Comparison of ENCODE assay signal across 27 mouse cellular contexts in genomic region chr2:26993936-26994335, GRCm38 (mm10). TPM values are rescaled to one million over a fixed set of nuclear protein-coding genes. Genes with fewer than 3 reads are reported as not detected.
DNase-seq lines count a peak whose midpoint lies in the region; ATAC-seq and TF ChIP-seq lines count a peak whose summit lies in the region.
"Had no signal": no experiment of that assay in that cellular context is flagged by ENCODE, and none has a peak within 500 bp of the region (broad histone marks: within the 10 kb centered on the region; RNA-seq: fewer than 3 reads in every experiment).

No protein-coding gene starts in this region.

- 78% methylated on average over 3 of the region's 3 CpGs for WGBS in kidney, embryonic 14.5 days
- 79% methylated on average over 3 of the region's 3 CpGs for WGBS in hindbrain, embryonic 16.5 days

- no peaks in the 10 kb centered on the region for H3K27me3 ChIP-seq in MEL (ENCODE audit: control insufficient read depth in 1 of 2, insufficient read depth in 2 of 2, low read length in 2 of 2)
- no peaks in the 10 kb centered on the region for H3K27me3 ChIP-seq in kidney, embryonic 14.5 days (ENCODE audit: control insufficient read depth, insufficient read depth, low read length)
- H3K27me3 ChIP-seq in hindbrain, embryonic 16.5 days (replicated peaks; ENCODE audit: control insufficient read depth, insufficient read depth, low read length) = no peaks in the 10 kb centered on the region
- H3K27me3 ChIP-seq: embryonic facial prominence, embryonic 13.5 days; embryonic facial prominence, embryonic 15.5 days; forebrain, embryonic 12.5 days had no signal

- TF ChIP-seq EP300 in MEL (IDR thresholded peaks at IDR 0.05; ENCODE audit: low read depth in 1 of 2, low read length in 2 of 2) = peak; percentile 52 to 59; a peak in 3 of 4 replicates

- DNase-seq in 416B (ENCODE audit: low read depth) (peak; percentile 7), MEL (ENCODE audit: low read depth, low spot score) (peak; percentile 27)
- DNase-seq: adrenal gland, adult 2 months; adrenal gland, postnatal 10 days; adrenal gland, postnatal 25 days; B cell, adult 2 months; cerebellum, adult 11 months; cerebellum, adult 18-20 months; cerebellum, adult 8-10 months; cerebellum, adult 9-11 months; cerebellum, postnatal 14 days; cerebellum, postnatal 36 days; embryo, embryonic 11 days had no signal

- H3K4me3 ChIP-seq in MEL (ENCODE audit: control insufficient read depth in 1 of 2, insufficient read depth in 1 of 2, low read depth in 2 of 2, low read length in 2 of 2) = no peak overlapping the region
- H3K4me3 ChIP-seq in kidney, embryonic 14.5 days (ENCODE audit: low read length) = no peak overlapping the region
- no peak overlapping the region for H3K4me3 ChIP-seq in hindbrain, embryonic 16.5 days (ENCODE audit: low read length)
- H3K4me3 ChIP-seq: embryonic facial prominence, embryonic 13.5 days; embryonic facial prominence, embryonic 15.5 days; erythroblast, embryonic 14.5 days; forebrain, embryonic 10.5 days; forebrain, embryonic 12.5 days had no signal

- no peak for TF ChIP-seq CTCF in MEL (IDR thresholded peaks at IDR 0.05 in 2 of 3, conservative IDR thresholded peaks at IDR 0.05 in 1 of 3; ENCODE audit: control insufficient read depth in 1 of 3, insufficient read depth in 1 of 3, low read depth in 2 of 3, low read length in 3 of 3, poor library complexity in 1 of 3, severe bottlenecking in 1 of 3)

- H3K4me1 ChIP-seq in MEL (ENCODE audit: control insufficient read depth in 1 of 2, insufficient read depth in 2 of 2, low read length in 2 of 2) = peaks cover 0 to 5% of the 10 kb centered on the region in 2 experiments; a peak in 2 of 4 replicates
- no peaks in the 10 kb centered on the region for H3K4me1 ChIP-seq in kidney, embryonic 14.5 days (ENCODE audit: control insufficient read depth, insufficient read depth, low read length)
- H3K4me1 ChIP-seq in hindbrain, embryonic 16.5 days (ENCODE audit: control insufficient read depth, insufficient read depth, low read depth, low read length) = no peaks in the 10 kb centered on the region
- H3K4me1 ChIP-seq: embryonic facial prominence, embryonic 13.5 days; embryonic facial prominence, embryonic 15.5 days; forebrain, embryonic 10.5 days; forebrain, embryonic 12.5 days had no signal

- no peak for TF ChIP-seq RAD21 in MEL (IDR thresholded peaks at IDR 0.05; ENCODE audit: low read depth, low read length)

- H3K9me3 ChIP-seq in MEL (replicated peaks; ENCODE audit: insufficient read depth, low read length) = no peaks in the 10 kb centered on the region
- H3K9me3 ChIP-seq in kidney, embryonic 14.5 days (ENCODE audit: control insufficient read depth, low read length) = no peaks in the 10 kb centered on the region
- no peaks in the 10 kb centered on the region for H3K9me3 ChIP-seq in hindbrain, embryonic 16.5 days (ENCODE audit: control insufficient read depth, low read length)
- H3K9me3 ChIP-seq: embryonic facial prominence, embryonic 13.5 days; embryonic facial prominence, embryonic 15.5 days; forebrain, embryonic 10.5 days; forebrain, embryonic 12.5 days; G1E had no signal

- H3K4me2 ChIP-seq in kidney, embryonic 14.5 days (replicated peaks; ENCODE audit: low read depth, low read length) = no peak overlapping the region
- H3K4me2 ChIP-seq in hindbrain, embryonic 16.5 days (ENCODE audit: low read length) = no peak overlapping the region
- H3K4me2 ChIP-seq: embryonic facial prominence, embryonic 13.5 days; embryonic facial prominence, embryonic 15.5 days; forebrain, embryonic 12.5 days had no signal

- no peak for TF ChIP-seq POLR2A in MEL (IDR thresholded peaks at IDR 0.05; ENCODE audit: control insufficient read depth in 1 of 2, insufficient read depth in 1 of 2, low read depth in 1 of 2, low read length in 2 of 2, poor library complexity in 1 of 2)

- no peak overlapping the region for H3K27ac ChIP-seq in MEL (ENCODE audit: control insufficient read depth, low read depth, low read length)
- H3K27ac ChIP-seq in kidney, embryonic 14.5 days (ENCODE audit: low read depth, low read length) = no peak overlapping the region
- H3K27ac ChIP-seq in hindbrain, embryonic 16.5 days (ENCODE audit: low read depth, low read length) = no peak overlapping the region
- H3K27ac ChIP-seq: embryonic facial prominence, embryonic 13.5 days; embryonic facial prominence, embryonic 15.5 days; forebrain, embryonic 10.5 days; forebrain, embryonic 12.5 days had no signal

- H3K79me2 ChIP-seq in MEL (ENCODE audit: control insufficient read depth, insufficient read depth, low read length, poor library complexity) = no peaks in the 10 kb centered on the region

- 0 out of 4 replicates have a peak, but pooled peaks cover 0 to 2% of the 10 kb centered on the region in 2 experiments for H3K36me3 ChIP-seq in MEL (ENCODE audit: control insufficient read depth in 1 of 2, insufficient read depth in 2 of 2, low read length in 2 of 2)
- no peaks in the 10 kb centered on the region for H3K36me3 ChIP-seq in kidney, embryonic 14.5 days (ENCODE audit: control insufficient read depth, insufficient read depth, low read length)
- H3K36me3 ChIP-seq in hindbrain, embryonic 16.5 days (ENCODE audit: control insufficient read depth, insufficient read depth, low read length) = no peaks in the 10 kb centered on the region
- H3K36me3 ChIP-seq: embryonic facial prominence, embryonic 13.5 days; embryonic facial prominence, embryonic 15.5 days; forebrain, embryonic 10.5 days; forebrain, embryonic 12.5 days; G1E had no signal

- H3K9ac ChIP-seq in MEL (ENCODE audit: control insufficient read depth, low read depth, low read length, poor library complexity, severe bottlenecking) = no peak overlapping the region
- no peak overlapping the region for H3K9ac ChIP-seq in kidney, embryonic 14.5 days (ENCODE audit: low read depth, low read length)
- H3K9ac ChIP-seq in hindbrain, embryonic 16.5 days (ENCODE audit: low read depth, low read length) = no peak overlapping the region
- H3K9ac ChIP-seq: embryonic facial prominence, embryonic 13.5 days; embryonic facial prominence, embryonic 15.5 days; forebrain, embryonic 12.5 days had no signal

- peak; percentile 70 for ATAC-seq in megakaryocyte-erythroid progenitor cell, adult 5-6 weeks (replicated peaks; ENCODE audit: low FRiP score, low TSS enrichment, poor library complexity, severe bottlenecking)
- ATAC-seq in kidney, embryonic 14.5 days (ENCODE audit: low FRiP score, low TSS enrichment) = no peak
- ATAC-seq in hindbrain, embryonic 16.5 days = no peak
- ATAC-seq: CD4-positive, CD25-positive, alpha-beta regulatory T cell, adult 4 months; forebrain, embryonic 14.5 days; forebrain, embryonic 16.5 days had no signal

TF ChIP-seq in MEL, 35 proteins besides CTCF, POLR2A, EP300 and RAD21 (continues in another document):
- peak; percentile 66 for TF ChIP-seq GATA1 (IDR thresholded peaks at IDR 0.05; ENCODE audit: low read depth, low read length)
- no peak for TF ChIP-seq ELF1 (IDR thresholded peaks at IDR 0.05; ENCODE audit: low read depth, low read length)
- peak; percentile 27; the same call in 1 of the 2 replicates for TF ChIP-seq RCOR1 (IDR thresholded peaks at IDR 0.05; ENCODE audit: low read depth, low read length)
- TF ChIP-seq UBTF (IDR thresholded peaks at IDR 0.05; ENCODE audit: borderline replicate concordance, insufficient read depth, low read depth, low read length) = no peak
- TF ChIP-seq MAX (IDR thresholded peaks at IDR 0.05; ENCODE audit: low read length) = no peak
- TF ChIP-seq NELFE (IDR thresholded peaks at IDR 0.05; ENCODE audit: low read depth, low read length) = no peak
- TF ChIP-seq TAL1 (IDR thresholded peaks at IDR 0.05; ENCODE audit: low read length) = no peak
- TF ChIP-seq MXI1 (IDR thresholded peaks at IDR 0.05; ENCODE audit: low read depth, low read length) = peak; percentile 24; the same call in 1 of the 2 replicates

RNA-seq across cellular contexts. Expression of gene Cacfd1, which starts 15.8 kb away (rescaled TPM):
- 15.2 and 19.1 TPM in 2 replicates for total RNA-seq in MEL (2012; rRNA removed)
- polyA plus RNA-seq in MEL (2012; ENCODE audit: insufficient read depth in 1 of 2, insufficient read length in 2 of 2, low read depth in 1 of 2, low replicate concordance in 2 of 2, missing spikeins in 1 of 2) = 10 to 100 TPM in 1 of 2 experiments, not detected in 1; 60.7 TPM
- 28.2 and 29.2 TPM in 2 replicates for total RNA-seq in megakaryocyte-erythroid progenitor cell, adult 5-6 weeks (2014; fragmentation: Nextera tagmentation)
- total RNA-seq in megakaryocyte-erythroid progenitor cell, adult 5-6 weeks (2017) = 5.5 and 14.6 TPM in 2 replicates
- 36.7 and 56.5 TPM in 2 replicates for polyA plus RNA-seq in kidney, embryonic 14.5 days (2014; fragmentation: Nextera tagmentation; extraction: Ambion mirVana)
- 103 TPM in 2 replicates for polyA plus RNA-seq in hindbrain, embryonic 16.5 days (2015; fragmentation: Nextera tagmentation; extraction: Ambion mirVana)

RNA-seq across cellular contexts. Expression of gene Adamts13, which starts 20.7 kb away (rescaled TPM):
- 75.1 and 130 TPM in 2 replicates for total RNA-seq in MEL (2012; rRNA removed)
- polyA plus RNA-seq in MEL (2012; ENCODE audit: insufficient read depth in 1 of 2, insufficient read length in 2 of 2, low read depth in 1 of 2, low replicate concordance in 2 of 2, missing spikeins in 1 of 2) = 10 to 100 TPM in 1 of 2 experiments, not detected in 1; 19.7 TPM
- 2.3 TPM in 1 of 2 replicates, not detected in the other for total RNA-seq in megakaryocyte-erythroid progenitor cell, adult 5-6 weeks (2014; fragmentation: Nextera tagmentation)
- not detected in 2 replicates for total RNA-seq in megakaryocyte-erythroid progenitor cell, adult 5-6 weeks (2017)
- polyA plus RNA-seq in kidney, embryonic 14.5 days (2014; fragmentation: Nextera tagmentation; extraction: Ambion mirVana) = 0.05 and 0.06 TPM in 2 replicates
- 0.29 TPM in 1 of 2 replicates, not detected in the other for polyA plus RNA-seq in hindbrain, embryonic 16.5 days (2015; fragmentation: Nextera tagmentation; extraction: Ambion mirVana)
- total RNA-seq: adrenal gland, adult 2 months; adrenal gland, postnatal 25 days; common myeloid progenitor, adult 5-6 weeks; G1E had no signal
- polyA plus RNA-seq: CD4-positive, CD25-positive, alpha-beta regulatory T cell, adult 4 months; embryonic facial prominence, embryonic 11.5 days; embryonic facial prominence, embryonic 13.5 days; erythroblast, embryonic 14.5 days; forebrain, embryonic 10.5 days; forebrain, embryonic 12.5 days; G1E had no signal

RNA-seq across cellular contexts. Expression of gene Rexo4, which starts 29.8 kb away (rescaled TPM):
- 45.3 and 52.4 TPM in 2 replicates for total RNA-seq in MEL (2012; rRNA removed)
- polyA plus RNA-seq in MEL (2012; ENCODE audit: insufficient read depth in 1 of 2, insufficient read length in 2 of 2, low read depth in 1 of 2, low replicate concordance in 2 of 2, missing spikeins in 1 of 2) = 10 to 100 TPM in 1 of 2 experiments, not detected in 1; 66.6 TPM
- 56.8 and 61.2 TPM in 2 replicates for total RNA-seq in megakaryocyte-erythroid progenitor cell, adult 5-6 weeks (2014; fragmentation: Nextera tagmentation)
- 95.7 and 109 TPM in 2 replicates for total RNA-seq in megakaryocyte-erythroid progenitor cell, adult 5-6 weeks (2017)
- polyA plus RNA-seq in kidney, embryonic 14.5 days (2014; fragmentation: Nextera tagmentation; extraction: Ambion mirVana) = 37.5 and 49.7 TPM in 2 replicates
- polyA plus RNA-seq in hindbrain, embryonic 16.5 days (2015; fragmentation: Nextera tagmentation; extraction: Ambion mirVana) = 39.6 and 41.0 TPM in 2 replicates

RNA-seq across cellular contexts. Expression of gene Slc2a6, which starts 33.9 kb away (rescaled TPM):
- 2.3 and 2.6 TPM in 2 replicates for total RNA-seq in MEL (2012; rRNA removed)
- polyA plus RNA-seq in MEL (2012; ENCODE audit: insufficient read depth in 1 of 2, insufficient read length in 2 of 2, low read depth in 1 of 2, low replicate concordance in 2 of 2, missing spikeins in 1 of 2) = 1 to 10 TPM in 1 of 2 experiments, not detected in 1; 3.2 TPM
- total RNA-seq in megakaryocyte-erythroid progenitor cell, adult 5-6 weeks (2014; fragmentation: Nextera tagmentation) = 0.62 TPM in 1 of 2 replicates, not detected in the other
- 0.05 and 1.0 TPM in 2 replicates for total RNA-seq in megakaryocyte-erythroid progenitor cell, adult 5-6 weeks (2017)
- polyA plus RNA-seq in kidney, embryonic 14.5 days (2014; fragmentation: Nextera tagmentation; extraction: Ambion mirVana) = 0.37 and 0.64 TPM in 2 replicates
- 18.0 and 21.6 TPM in 2 replicates for polyA plus RNA-seq in hindbrain, embryonic 16.5 days (2015; fragmentation: Nextera tagmentation; extraction: Ambion mirVana)
- polyA plus RNA-seq: G1E had no signal
